Mouse (Mus musculus) MEL (cell line): Measurements from ENCODE around the gene Dnajc9. TPM values are rescaled to one million over a fixed set of nuclear protein-coding genes. Genes with fewer than 3 reads are reported as not detected.

Source experiments
- DNase-seq: peaks from one replicate; pipeline ENCODE4 v3.0.0; 2011; ENCODE audit warnings: low read depth, low spot score
- H3K27ac ChIP-seq: 2 replicates; pipeline ENCODE4 v1.5.1; 2012; ENCODE audit warnings: low read depth, mild to moderate bottlenecking, control low read depth, low read length, moderate library complexity; ENCODE audit not compliant: control insufficient read depth
- H3K27me3 ChIP-seq, 2 experiments: fragments of 150-350 bp in 1 of 2; sonication (generic) in 1 of 2; 2 replicates each; pipeline ENCODE4 v1.6.1; 2012; ENCODE audit warnings: low read length in 2 of 2, mild to moderate bottlenecking in 2 of 2, improper control_type of control experiment in 1 of 2, moderate library complexity in 1 of 2; ENCODE audit not compliant: insufficient read depth in 2 of 2, control insufficient read depth in 1 of 2
- H3K36me3 ChIP-seq, 2 experiments: 2 replicates each; pipeline ENCODE4 v1.6.1; 2012 to 2014; ENCODE audit warnings: low read length in 2 of 2, improper control_type of control experiment in 1 of 2, inconsistent platforms in 1 of 2, mild to moderate bottlenecking in 1 of 2; ENCODE audit not compliant: insufficient read depth in 2 of 2, control insufficient read depth in 1 of 2
- H3K4me1 ChIP-seq, 2 experiments: fragments of 150-350 bp in 1 of 2; sonication (generic) in 1 of 2; 2 replicates each; pipeline ENCODE4 v1.6.1; 2012; ENCODE audit warnings: low read length in 2 of 2, improper control_type of control experiment in 1 of 2, mild to moderate bottlenecking in 1 of 2; ENCODE audit not compliant: insufficient read depth in 2 of 2, control insufficient read depth in 1 of 2
- H3K4me3 ChIP-seq, 2 experiments: fragments of 150-350 bp in 1 of 2; sonication (generic) in 1 of 2; 2 replicates each; pipeline ENCODE4 v1.5.1; 2012; ENCODE audit warnings: low read depth in 2 of 2, low read length in 2 of 2, mild to moderate bottlenecking in 2 of 2, moderate library complexity in 2 of 2, control low read depth in 1 of 2, improper control_type of control experiment in 1 of 2; ENCODE audit not compliant: control insufficient read depth in 1 of 2, insufficient read depth in 1 of 2
- H3K79me2 ChIP-seq: 2 replicates; pipeline ENCODE4 v1.6.1; 2012; ENCODE audit warnings: mild to moderate bottlenecking, low read length, moderate library complexity; ENCODE audit not compliant: control insufficient read depth, poor library complexity, insufficient read depth
- H3K9ac ChIP-seq: 2 replicates; pipeline ENCODE4 v1.6.1; 2012; ENCODE audit warnings: low read depth, mild to moderate bottlenecking, control low read depth, low read length, moderate library complexity; ENCODE audit not compliant: control insufficient read depth, poor library complexity, severe bottlenecking
- H3K9me3 ChIP-seq: fragments of 150-350 bp; sonication (generic); replicated peaks from 2 replicates; pipeline ENCODE4 v1.6.1; 2012; ENCODE audit warnings: mild to moderate bottlenecking, low read length, improper control_type of control experiment, moderate library complexity; ENCODE audit not compliant: insufficient read depth
- BHLHE40 ChIP-seq: IDR thresholded peaks from 2 replicates; pipeline ENCODE4 v1.6.1; 2012; ENCODE audit warnings: low read depth, mild to moderate bottlenecking, inconsistent platforms, low read length, improper control_type of control experiment, borderline replicate concordance
- CHD1 ChIP-seq: IDR thresholded peaks from 2 replicates; pipeline ENCODE4 v1.6.1; 2012; ENCODE audit warnings: low read depth, mild to moderate bottlenecking, inconsistent platforms, low read length, improper control_type of control experiment
- CTCF ChIP-seq, 3 experiments: IDR thresholded peaks in 2 of 3; conservative IDR thresholded peaks in 1 of 3; 2 replicates each; pipeline ENCODE4 v1.5.1; 2011 to 2012; ENCODE audit warnings: low read length in 3 of 3, low read depth in 2 of 3, mild to moderate bottlenecking in 2 of 3, improper control_type of control experiment in 1 of 3, inconsistent platforms in 1 of 3, mixed read lengths in 1 of 3, moderate library complexity in 1 of 3; ENCODE audit not compliant: control insufficient read depth in 1 of 3, insufficient read depth in 1 of 3, poor library complexity in 1 of 3, severe bottlenecking in 1 of 3
- E2F4 ChIP-seq: IDR thresholded peaks from 2 replicates; pipeline ENCODE4 v1.6.1; 2011; ENCODE audit warnings: low read depth, low read length, improper control_type of control experiment, borderline replicate concordance
- EP300 ChIP-seq, 2 experiments: IDR thresholded peaks; 2 replicates each; pipeline ENCODE4 v1.6.1; 2011; ENCODE audit warnings: improper control_type of control experiment in 2 of 2, low read length in 2 of 2, low read depth in 1 of 2, mild to moderate bottlenecking in 1 of 2
- ETS1 ChIP-seq: IDR thresholded peaks from 2 replicates; pipeline ENCODE4 v1.6.1; 2012; ENCODE audit warnings: low read depth, mild to moderate bottlenecking, inconsistent platforms, low read length, improper control_type of control experiment, moderate library complexity
- HCFC1 ChIP-seq: IDR thresholded peaks from 2 replicates; pipeline ENCODE4 v1.6.1; 2012; ENCODE audit warnings: low read depth, mild to moderate bottlenecking, inconsistent platforms, low read length, improper control_type of control experiment, moderate library complexity
- JUND ChIP-seq: IDR thresholded peaks from 2 replicates; pipeline ENCODE4 v1.6.1; 2011; ENCODE audit warnings: low read depth, mild to moderate bottlenecking, improper control_type of control experiment, low read length
- KAT2A ChIP-seq: conservative IDR thresholded peaks from 2 replicates; pipeline ENCODE4 v1.6.1; 2012; ENCODE audit warnings: low read depth, low read length, improper control_type of control experiment, inconsistent platforms
- MAFK ChIP-seq: IDR thresholded peaks from 2 replicates; pipeline ENCODE4 v1.6.1; 2011; ENCODE audit warnings: low read depth, mild to moderate bottlenecking, low read length, improper control_type of control experiment, borderline replicate concordance
- MAX ChIP-seq: IDR thresholded peaks from 2 replicates; pipeline ENCODE4 v1.6.1; 2011; ENCODE audit warnings: low read length, improper control_type of control experiment
- MAZ ChIP-seq: IDR thresholded peaks from 2 replicates; pipeline ENCODE4 v1.6.1; 2012; ENCODE audit warnings: low read depth, mild to moderate bottlenecking, inconsistent platforms, low read length, improper control_type of control experiment
- MEF2A ChIP-seq: IDR thresholded peaks from 2 replicates; pipeline ENCODE4 v1.6.1; 2014; ENCODE audit warnings: low read depth, mild to moderate bottlenecking, inconsistent platforms, low read length, improper control_type of control experiment; ENCODE audit not compliant: poor library complexity, insufficient replicate concordance, severe bottlenecking; ENCODE audit errors: extremely low read depth
- MXI1 ChIP-seq: IDR thresholded peaks from 2 replicates; pipeline ENCODE4 v1.6.1; 2011; ENCODE audit warnings: mild to moderate bottlenecking, low read depth, low read length, improper control_type of control experiment
- MYC ChIP-seq: IDR thresholded peaks from 2 replicates; pipeline ENCODE4 v1.6.1; 2011; ENCODE audit warnings: low read depth, mild to moderate bottlenecking, low read length, improper control_type of control experiment, moderate library complexity
- NELFE ChIP-seq: IDR thresholded peaks from 2 replicates; pipeline ENCODE4 v1.6.1; 2011; ENCODE audit warnings: low read depth, low read length, improper control_type of control experiment
- NRF1 ChIP-seq: IDR thresholded peaks from 2 replicates; pipeline ENCODE4 v1.6.1; 2014; ENCODE audit warnings: low read depth, mild to moderate bottlenecking, inconsistent platforms, low read length, improper control_type of control experiment, moderate library complexity; ENCODE audit not compliant: poor library complexity, insufficient read depth, severe bottlenecking
- POLR2A ChIP-seq, 2 experiments: IDR thresholded peaks; 2 replicates each; pipeline ENCODE4 v1.6.1; 2011 to 2012; ENCODE audit warnings: low read length in 2 of 2, mild to moderate bottlenecking in 2 of 2, control low read depth in 1 of 2, improper control_type of control experiment in 1 of 2, low read depth in 1 of 2, moderate library complexity in 1 of 2; ENCODE audit not compliant: control insufficient read depth in 1 of 2, insufficient read depth in 1 of 2, poor library complexity in 1 of 2
- POLR2AphosphoS2 ChIP-seq: IDR thresholded peaks from 2 replicates; pipeline ENCODE4 v1.6.1; 2011; ENCODE audit warnings: low read length, improper control_type of control experiment
- POLR2AphosphoS5 ChIP-seq: IDR thresholded peaks from 2 replicates; pipeline ENCODE4 v1.6.1; 2012; ENCODE audit warnings: low read depth, borderline replicate concordance, mild to moderate bottlenecking, inconsistent platforms, low read length, moderate library complexity, mixed read lengths
- RCOR1 ChIP-seq: IDR thresholded peaks from 2 replicates; pipeline ENCODE4 v1.6.1; 2012; ENCODE audit warnings: low read depth, mild to moderate bottlenecking, inconsistent platforms, low read length, improper control_type of control experiment
- SIN3A ChIP-seq: IDR thresholded peaks from 2 replicates; pipeline ENCODE4 v1.6.1; 2012; ENCODE audit warnings: low read length, improper control_type of control experiment, inconsistent platforms
- TAL1 ChIP-seq: IDR thresholded peaks from 2 replicates; pipeline ENCODE4 v1.6.1; 2012; ENCODE audit warnings: mild to moderate bottlenecking, inconsistent platforms, low read length, moderate library complexity, mixed read lengths
- TBP ChIP-seq: IDR thresholded peaks from 2 replicates; pipeline ENCODE4 v1.8.0; 2011; ENCODE audit warnings: low read depth, low read length, improper control_type of control experiment
- TCF12 ChIP-seq: IDR thresholded peaks from 2 replicates; pipeline ENCODE4 v1.6.1; 2014; ENCODE audit warnings: low read depth, mild to moderate bottlenecking, inconsistent platforms, low read length, improper control_type of control experiment, moderate library complexity
- UBTF ChIP-seq: IDR thresholded peaks from 2 replicates; pipeline ENCODE4 v1.6.1; 2012; ENCODE audit warnings: low read depth, mild to moderate bottlenecking, inconsistent platforms, low read length, improper control_type of control experiment, moderate library complexity, borderline replicate concordance; ENCODE audit not compliant: insufficient read depth
- USF1 ChIP-seq: IDR thresholded peaks from 2 replicates; pipeline ENCODE4 v1.6.1; 2014; ENCODE audit warnings: low read depth, mild to moderate bottlenecking, inconsistent platforms, low read length, improper control_type of control experiment, moderate library complexity
- ZKSCAN1 ChIP-seq: IDR thresholded peaks from 2 replicates; pipeline ENCODE4 v1.6.1; 2012; ENCODE audit warnings: low read depth, mild to moderate bottlenecking, inconsistent platforms, low read length, improper control_type of control experiment, moderate library complexity
- ZNF384 ChIP-seq: IDR thresholded peaks from 2 replicates; pipeline ENCODE4 v1.6.1; 2012; ENCODE audit warnings: low read depth, mild to moderate bottlenecking, inconsistent platforms, low read length, improper control_type of control experiment
- polyA plus RNA-seq, 2 experiments: library from polyadenylated mRNA; stranded (reverse) in 1 of 2; unstranded in 1 of 2; fragments of >175 nt in 1 of 2; fragments of >200 nt in 1 of 2; gene quantifications; 2 replicates each; pipeline versions ENCODE4 v1.2.1 to v1.2.4; 2012; ENCODE audit warnings: low replicate concordance in 2 of 2, low read depth in 1 of 2; ENCODE audit not compliant: insufficient read length in 2 of 2, insufficient read depth in 1 of 2, missing spikeins in 1 of 2
- total RNA-seq: library from RNA; depleted of rRNA; stranded (reverse); fragments of 300-350 nt; gene quantifications from 2 replicates; pipeline ENCODE4 v1.2.3, GENCODE M21; 2012; rRNA removed

Gene Dnajc9
- total RNA-seq, result 125 and 138 TPM in 2 replicates
- polyA plus RNA-seq, result 100 to 1,000 TPM; 114 to 385 TPM

GRCm38 (mm10) chr14:20388441-20389129, at the start of gene Dnajc9:
Gene Dnajc9 (minus strand): TSS chr14:20388910.
- H3K9ac ChIP-seq, result peak within 1 kb of the TSS; percentile 91
- TF ChIP-seq CTCF (IDR thresholded peaks at IDR 0.05 in 2 of 3, conservative IDR thresholded peaks at IDR 0.05 in 1 of 3; ENCODE audit: control insufficient read depth in 1 of 3, insufficient read depth in 1 of 3, low read depth in 2 of 3, low read length in 3 of 3, poor library complexity in 1 of 3, severe bottlenecking in 1 of 3) (no peak), KAT2A (no peak; the same call in 1 of the 2 replicates), POLR2A (IDR thresholded peaks at IDR 0.05; ENCODE audit: control insufficient read depth in 1 of 2, insufficient read depth in 1 of 2, low read depth in 1 of 2, low read length in 2 of 2, poor library complexity in 1 of 2) (peak; percentile 84 to 87), MYC (no peak), NRF1 (peak; percentile 61), RCOR1 (no peak), ZNF384 (no peak), MEF2A (no peak), TBP (peak; percentile 71; the same call in 1 of the 2 replicates), POLR2AphosphoS2 (peak; percentile 80), E2F4 (peak; percentile 81; the same call in 1 of the 2 replicates), TAL1 (no peak), TCF12 (peak; percentile 35; the same call in 1 of the 2 replicates), EP300 (IDR thresholded peaks at IDR 0.05; ENCODE audit: low read depth in 1 of 2, low read length in 2 of 2) (no peak), POLR2AphosphoS5 (no peak), MAX (peak; percentile 10; the same call in 1 of the 2 replicates), MXI1 (peak; percentile 82), NELFE (peak; percentile 79), BHLHE40 (no peak), JUND (no peak), ZKSCAN1 (no peak), MAFK (no peak), UBTF (no peak), HCFC1 (peak; percentile 91), SIN3A (peak; percentile 70), USF1 (no peak), MAZ (no peak), ETS1 (0 out of 2 replicates have a peak, but pooled peaks have one; percentile 21), CHD1 (no peak)
- peaks cover 11 to 28% of the 10 kb centered on the region in 2 experiments for H3K4me1 ChIP-seq
- H3K9me3 ChIP-seq, result no peaks in the 10 kb centered on the region
- H3K4me3 ChIP-seq, result peak within 1 kb of the TSS; percentile 75 to 94
- DNase-seq, result peak; percentile 95
- no peaks in the 10 kb centered on the region for H3K27me3 ChIP-seq
- H3K36me3 ChIP-seq, result peaks cover 6 to 36% of the 10 kb centered on the region in 2 experiments
- peak within 1 kb of the TSS; percentile 79 for H3K27ac ChIP-seq
- H3K79me2 ChIP-seq, result peaks cover 40% of the 10 kb centered on the region
